Mouse (Mus musculus) brown adipose tissue, adult 24 weeks (tissue): Measurements from ENCODE around the gene Slc25a5. TPM values are rescaled to one million over a fixed set of nuclear protein-coding genes. Genes with fewer than 3 reads are reported as not detected.

ENCODE experiments used
- H3K27ac ChIP-seq: fragments of 200-500 bp; replicated peaks from 2 replicates; pipeline ENCODE4 v1.5.1; 2012; ENCODE audit warnings: low read depth, mild to moderate bottlenecking, low read length
- H3K4me1 ChIP-seq: fragments of 200-500 bp; 2 replicates; pipeline ENCODE4 v1.6.1; 2012; ENCODE audit warnings: low read length, mixed read lengths; ENCODE audit not compliant: control insufficient read depth, insufficient read depth, insufficient read length
- H3K4me3 ChIP-seq: fragments of 200-500 bp; 2 replicates; pipeline ENCODE4 v1.5.1; 2012; ENCODE audit warnings: low read depth, mild to moderate bottlenecking, low read length, moderate library complexity; ENCODE audit not compliant: insufficient read depth
- polyA plus RNA-seq: library from polyadenylated mRNA; stranded (reverse); fragments of >200 nt; gene quantifications from 2 replicates; pipeline ENCODE4 v1.2.4, GENCODE M21; 2012; ENCODE audit not compliant: missing spikeins, insufficient read depth, insufficient read length

The Slc25a5 gene
- 955 and 1,042 TPM in 2 replicates for polyA plus RNA-seq

GRCm38 (mm10) chrX:36795424-36796162 is at the start of gene Slc25a5:
Slc25a5 (plus strand) TSS chrX:36795651.
- Histone ChIP-seq H3K27ac (peak within 1 kb of the TSS; percentile 95), H3K4me1 (no peaks in the 10 kb centered on the region), H3K4me3 (peak within 1 kb of the TSS; percentile 99)

GRCm38 (mm10) chrX:36746789-36747188 is 48.7 kb upstream of the Slc25a5 start:
- Histone ChIP-seq H3K4me3 (no peak overlapping the region), H3K27ac (no peak overlapping the region), H3K4me1 (no peaks in the 10 kb centered on the region; the same call in 1 of the 2 replicates)

GRCm38 (mm10) chrX:36748573-36748972 is 46.9 kb upstream of the Slc25a5 start:
- Histone ChIP-seq H3K4me3 (no peak overlapping the region), H3K4me1 (no peaks in the 10 kb centered on the region; the same call in 1 of the 2 replicates), H3K27ac (no peak overlapping the region)

DNA sequence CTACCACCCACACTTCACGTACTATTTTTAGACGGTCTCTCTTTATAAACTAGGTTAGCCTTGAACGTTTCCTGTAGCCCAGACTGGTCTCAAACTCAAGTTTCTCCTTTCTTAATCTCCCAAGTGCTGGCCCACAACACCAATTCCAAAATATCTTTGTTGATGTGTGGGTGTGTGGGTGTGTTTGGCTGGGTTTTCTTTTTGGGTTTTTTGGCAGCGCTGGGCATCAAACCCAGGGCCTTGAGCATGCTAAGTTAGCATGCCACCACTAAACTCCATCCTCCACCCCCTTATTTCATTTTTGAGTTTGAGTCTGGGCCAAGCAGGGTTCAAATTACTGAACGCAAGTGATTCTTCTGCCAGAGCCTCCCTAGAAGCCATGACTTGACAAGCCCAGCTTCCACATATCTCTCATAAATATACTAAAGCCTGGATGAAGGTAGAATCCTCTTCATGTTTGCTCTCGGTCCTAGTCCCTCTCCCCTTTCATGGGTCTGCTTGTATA is 46.1 kb upstream of the Slc25a5 start:
- H3K27ac ChIP-seq, result no peak overlapping the region
- H3K4me3 ChIP-seq, result no peak overlapping the region
- no peaks in the 10 kb centered on the region for H3K4me1 ChIP-seq

DNA sequence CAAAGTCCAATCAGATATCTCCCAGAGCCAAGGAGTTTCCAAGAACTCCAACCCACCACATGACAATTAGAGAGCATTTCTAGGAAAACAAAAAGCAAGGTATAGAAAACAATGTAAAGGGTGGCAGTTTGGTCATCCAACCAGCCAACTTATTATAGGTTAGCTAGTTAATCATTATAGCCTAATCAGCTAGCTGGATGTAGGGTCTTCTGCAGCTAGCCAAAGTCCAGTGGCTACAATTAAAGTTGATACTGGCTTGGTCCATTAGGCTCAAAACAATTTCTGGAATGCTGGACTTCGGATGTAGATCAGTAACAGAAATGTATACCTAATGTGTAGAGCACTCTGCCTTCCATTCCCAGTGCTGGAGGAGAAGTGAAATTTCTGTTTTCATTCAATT is 44.9 kb upstream of the Slc25a5 start:
- H3K4me1 ChIP-seq, result no peaks in the 10 kb centered on the region
- H3K27ac ChIP-seq, result no peak overlapping the region
- no peak overlapping the region for H3K4me3 ChIP-seq

- Histone ChIP-seq H3K27ac (no peak overlapping the region), H3K4me3 (no peak overlapping the region), H3K4me1 (no peaks in the 10 kb centered on the region)
Measured at GRCm38 (mm10) chrX:36752586-36752985, 42.9 kb upstream of the Slc25a5 start.

DNA sequence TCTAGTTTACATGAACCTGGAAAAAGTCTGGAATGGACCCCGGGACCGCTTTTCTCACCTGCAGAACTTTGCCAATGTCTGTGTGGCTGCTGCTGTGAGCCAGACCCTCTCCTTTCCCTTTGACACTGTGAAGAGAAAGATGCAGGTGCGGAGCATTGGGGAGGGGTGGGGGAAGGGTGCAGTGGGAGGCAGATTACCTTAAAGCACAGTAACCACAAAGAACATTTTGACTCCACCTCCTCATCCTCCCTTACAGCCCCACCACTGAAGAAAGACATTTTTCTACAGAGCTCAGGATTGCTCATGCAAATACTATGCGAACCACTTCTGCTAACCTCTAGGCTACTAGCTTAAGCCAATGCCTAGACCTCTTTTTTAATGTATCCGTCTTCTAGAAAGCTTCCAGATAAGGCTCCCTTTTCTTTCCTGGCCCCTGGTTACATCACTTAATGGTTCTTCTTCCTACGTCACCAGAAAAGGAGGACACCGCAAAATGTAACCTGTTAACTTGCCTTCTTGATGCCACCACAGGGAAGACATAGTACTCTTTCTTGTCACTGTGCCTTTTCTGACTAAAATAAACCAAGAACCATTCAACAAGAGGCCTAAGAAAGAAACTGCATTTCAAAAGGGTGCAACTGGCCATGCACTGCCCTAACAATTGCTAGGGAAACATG is 37.5 kb upstream of the Slc25a5 start:
- no peak overlapping the region for H3K4me3 ChIP-seq
- H3K27ac ChIP-seq, result no peak overlapping the region
- no peaks in the 10 kb centered on the region for H3K4me1 ChIP-seq

- H3K4me1 ChIP-seq, result no peaks in the 10 kb centered on the region
- no peak overlapping the region for H3K27ac ChIP-seq
- H3K4me3 ChIP-seq, result no peak overlapping the region
Measured at GRCm38 (mm10) chrX:36758566-36758965, 36.9 kb upstream of the Slc25a5 start.

GRCm38 (mm10) chrX:36760946-36761635 is 34.4 kb upstream of the Slc25a5 start:
- Histone ChIP-seq H3K4me3 (no peak overlapping the region), H3K27ac (no peak overlapping the region)

DNA sequence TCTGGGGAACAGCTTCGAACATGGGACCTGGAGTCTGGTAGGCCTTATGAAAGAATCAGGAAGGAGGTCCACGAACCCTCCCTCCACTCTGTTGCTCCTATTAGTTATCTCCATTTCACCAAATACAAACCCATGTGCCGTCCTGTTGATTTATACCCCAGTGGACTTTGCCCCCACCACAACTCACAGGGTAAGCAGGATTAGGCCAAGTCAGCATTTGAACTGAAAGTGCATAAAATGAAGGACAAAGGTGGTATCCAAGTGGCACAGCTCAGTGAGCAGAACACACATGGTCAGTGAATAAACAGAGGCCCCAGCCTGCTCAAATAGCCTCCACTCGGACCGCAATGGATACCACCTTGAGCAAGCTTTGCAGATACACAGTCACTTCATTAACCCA is 33.2 kb upstream of the Slc25a5 start:
- Histone ChIP-seq H3K4me3 (no peak overlapping the region), H3K27ac (no peak overlapping the region), H3K4me1 (no peaks in the 10 kb centered on the region)

More at GRCm38 (mm10) chrX:36760946-36761635, 34.4 kb upstream of the Slc25a5 start:
- no peaks in the 10 kb centered on the region for H3K4me1 ChIP-seq

- no peak overlapping the region for H3K4me3 ChIP-seq
- H3K4me1 ChIP-seq, result no peaks in the 10 kb centered on the region
- H3K27ac ChIP-seq, result no peak overlapping the region
Measured at GRCm38 (mm10) chrX:36762894-36763293, 32.6 kb upstream of the Slc25a5 start.

DNA sequence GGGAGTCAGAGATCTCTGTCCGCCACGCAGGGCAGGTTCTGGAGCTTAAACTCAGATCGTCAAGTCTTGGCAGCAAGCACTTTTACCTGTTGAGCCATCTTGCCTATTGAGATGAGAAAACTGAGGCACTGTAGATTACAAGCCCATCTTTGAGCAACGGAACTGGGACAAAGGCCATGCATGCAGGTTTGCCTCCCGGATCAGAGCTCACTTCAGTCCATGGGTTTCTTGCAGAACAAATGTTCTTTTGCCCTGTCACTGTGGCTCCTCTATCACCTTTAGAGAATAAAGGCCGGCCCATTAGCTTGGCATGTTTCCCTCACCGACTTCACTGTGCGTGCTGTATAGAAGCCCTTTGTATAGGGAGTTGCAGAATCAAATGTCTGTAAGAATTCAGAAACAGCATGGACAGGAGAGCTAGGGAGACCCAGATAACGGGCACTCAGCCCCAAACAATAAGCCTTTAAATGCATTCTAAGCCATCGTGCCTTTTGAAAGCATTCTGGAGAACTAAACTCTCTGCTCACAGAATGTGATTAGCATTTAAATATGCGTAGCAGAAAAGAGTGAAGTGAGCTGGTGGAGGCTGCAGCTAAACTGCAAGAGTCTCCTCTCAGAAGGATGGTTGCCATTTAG is 32.0 kb upstream of the Slc25a5 start:
- H3K4me1 ChIP-seq, result no peaks in the 10 kb centered on the region
- H3K27ac ChIP-seq, result no peak overlapping the region
- H3K4me3 ChIP-seq, result no peak overlapping the region

GRCm38 (mm10) chrX:36763934-36764317 is 31.5 kb upstream of the Slc25a5 start:
- Histone ChIP-seq H3K4me1 (no peaks in the 10 kb centered on the region), H3K4me3 (no peak overlapping the region), H3K27ac (no peak overlapping the region)

- no peak overlapping the region for H3K27ac ChIP-seq
- H3K4me3 ChIP-seq, result no peak overlapping the region
- no peaks in the 10 kb centered on the region for H3K4me1 ChIP-seq
Measured at GRCm38 (mm10) chrX:36767386-36767785, 28.1 kb upstream of the Slc25a5 start.

GRCm38 (mm10) chrX:36772591-36772990 is 22.9 kb upstream of the Slc25a5 start:
- H3K27ac ChIP-seq, result no peak overlapping the region

More at GRCm38 (mm10) chrX:36772591-36772990, 22.9 kb upstream of the Slc25a5 start:
- no peak overlapping the region for H3K4me3 ChIP-seq
- H3K4me1 ChIP-seq, result no peaks in the 10 kb centered on the region
